Mouse (Mus musculus): ENCODE measurements at regions not wholly inside any gene's neighbourhood (a gene's known extent, or its start where the extent isn't known, plus 50 kb on each side); places are given as distances from the start of the nearest gene placed in this dataset.

DNA sequence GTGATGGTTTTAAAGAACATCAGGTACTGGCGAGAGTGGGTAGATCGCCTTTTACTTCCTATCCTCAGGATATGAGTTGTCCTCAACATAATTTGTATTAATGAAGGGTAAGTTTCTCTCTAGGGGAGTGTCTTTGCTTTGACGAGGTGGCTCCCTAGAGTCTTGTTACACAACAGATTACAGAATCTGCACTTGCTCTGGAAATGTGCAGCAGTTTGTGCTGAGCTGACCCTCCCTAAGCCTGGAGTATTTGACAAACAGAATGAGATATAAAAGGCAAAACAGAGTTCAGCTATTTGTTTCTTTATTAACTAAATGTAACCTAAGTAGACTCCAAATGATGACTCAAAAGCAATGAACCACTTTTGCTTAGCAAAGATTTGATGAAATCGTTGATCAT, 136.8 kb upstream of the Mocs2 start:
- no peaks in the 10 kb centered on the region for H3K9me3 ChIP-seq (replicated peaks)
- no peak for ATAC-seq
- 81% methylated on average over 4 of the region's 4 CpGs for WGBS

DNA sequence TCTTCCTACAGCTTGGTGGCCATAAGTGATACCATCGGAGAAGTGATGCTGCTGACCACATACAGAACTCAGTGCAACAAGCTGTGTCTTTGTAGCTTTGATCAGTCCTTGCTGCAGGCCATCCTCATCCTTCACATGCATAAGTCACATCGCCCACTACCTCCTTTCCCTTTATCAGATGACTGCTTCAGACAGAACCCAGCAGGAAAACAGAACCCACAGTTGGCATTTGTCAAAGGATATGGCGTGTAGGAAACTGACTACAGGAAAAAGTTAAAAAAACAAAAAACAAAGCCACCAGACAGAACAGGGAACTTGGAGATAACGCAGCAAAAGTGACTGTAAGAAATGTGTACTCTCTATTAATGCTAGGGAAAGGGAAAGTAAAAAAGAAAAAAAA, 136.1 kb upstream of the Mocs2 start:
- H3K4me2 ChIP-seq = no peak overlapping the region
- no peak overlapping the region for H3K9ac ChIP-seq
- no peaks in the 10 kb centered on the region for H3K9me3 ChIP-seq (replicated peaks)
- H3K4me1 ChIP-seq = no peaks in the 10 kb centered on the region
- no peak overlapping the region for H3K4me3 ChIP-seq
- H3K27ac ChIP-seq = no peak overlapping the region
- ATAC-seq = no peak
- H3K36me3 ChIP-seq (ENCODE audit: poor library complexity, severe bottlenecking) = no peaks in the 10 kb centered on the region
- H3K27me3 ChIP-seq = no peaks in the 10 kb centered on the region
- 88% methylated on average over 4 of the region's 4 CpGs for WGBS

More for the DNA sequence above, 136.8 kb upstream of the Mocs2 start:
- Histone ChIP-seq H3K9ac (no peak overlapping the region), H3K4me3 (no peak overlapping the region), H3K4me2 (no peak overlapping the region), H3K36me3 (ENCODE audit: poor library complexity, severe bottlenecking) (no peaks in the 10 kb centered on the region), H3K4me1 (no peaks in the 10 kb centered on the region), H3K27ac (no peak overlapping the region), H3K27me3 (no peaks in the 10 kb centered on the region)

GRCm38 (mm10) chr13:114682891-114683290, 135.1 kb upstream of the Mocs2 start:
- Histone ChIP-seq H3K27me3 (no peaks in the 10 kb centered on the region), H3K4me3 (no peak overlapping the region), H3K9ac (no peak overlapping the region), H3K4me2 (no peak overlapping the region), H3K36me3 (ENCODE audit: poor library complexity, severe bottlenecking) (no peaks in the 10 kb centered on the region), H3K9me3 (replicated peaks) (no peaks in the 10 kb centered on the region), H3K4me1 (no peaks in the 10 kb centered on the region), H3K27ac (no peak overlapping the region)
- no peak for ATAC-seq
- 98% methylated on average over 5 of the region's 5 CpGs for WGBS

DNA sequence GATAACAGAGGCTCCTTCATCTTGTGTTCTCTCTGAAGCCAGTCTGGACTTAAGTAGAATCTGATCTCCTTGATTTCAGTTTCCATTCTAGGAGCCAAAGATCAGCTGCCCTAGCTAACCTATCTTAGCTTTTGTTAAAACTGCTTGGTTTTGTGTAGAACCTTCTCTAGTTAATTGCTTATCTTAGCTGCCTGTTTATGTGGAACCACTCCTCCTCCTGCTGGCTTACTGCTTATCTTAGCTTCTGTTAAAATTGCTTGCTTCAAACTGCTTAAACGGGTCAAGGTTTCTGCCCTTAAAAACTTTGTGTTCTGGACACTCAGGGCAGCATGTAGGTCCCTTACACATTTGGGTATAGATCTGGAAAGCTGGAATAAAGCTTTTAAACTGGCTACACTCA, 133.7 kb upstream of the Mocs2 start:
- H3K4me2 ChIP-seq = no peak overlapping the region
- H3K9ac ChIP-seq = no peak overlapping the region
- H3K27ac ChIP-seq = no peak overlapping the region
- H3K9me3 ChIP-seq (replicated peaks) = no peaks in the 10 kb centered on the region
- no peaks in the 10 kb centered on the region for H3K4me1 ChIP-seq
- H3K27me3 ChIP-seq = no peaks in the 10 kb centered on the region
- no peak overlapping the region for H3K4me3 ChIP-seq
- ATAC-seq = no peak
- WGBS = 93% methylated on average over 1 of the region's 1 CpGs
- no peaks in the 10 kb centered on the region for H3K36me3 ChIP-seq (ENCODE audit: poor library complexity, severe bottlenecking)

DNA sequence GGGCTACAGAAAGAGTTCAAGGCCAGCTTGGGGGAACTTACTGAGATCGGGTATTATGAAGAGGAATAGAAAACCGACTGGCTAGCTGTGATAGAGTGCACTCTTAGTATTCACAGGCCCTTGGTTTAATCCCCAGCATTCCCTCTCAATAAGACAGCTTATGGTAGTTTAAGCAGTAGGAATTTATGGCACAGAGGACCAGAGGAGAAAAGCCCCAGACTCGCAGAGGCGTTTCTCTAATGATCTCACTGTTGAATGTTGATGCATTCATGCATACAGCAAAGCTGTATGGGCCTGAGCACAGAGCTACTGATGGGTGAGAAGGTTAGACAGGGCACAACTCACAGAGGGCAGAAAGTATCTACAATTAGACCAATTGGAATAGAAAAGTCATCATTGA, 132.7 kb upstream of the Mocs2 start:
- no peak overlapping the region for H3K27ac ChIP-seq
- H3K4me3 ChIP-seq = no peak overlapping the region
- WGBS = 35% methylated on average over 4 of the region's 4 CpGs
- H3K27me3 ChIP-seq = no peaks in the 10 kb centered on the region
- H3K36me3 ChIP-seq (ENCODE audit: poor library complexity, severe bottlenecking) = no peaks in the 10 kb centered on the region
- no peaks in the 10 kb centered on the region for H3K9me3 ChIP-seq (replicated peaks)
- no peak for ATAC-seq
- no peak overlapping the region for H3K4me2 ChIP-seq
- H3K9ac ChIP-seq = no peak overlapping the region
- H3K4me1 ChIP-seq = no peaks in the 10 kb centered on the region

- 73% methylated on average over 2 of the region's 2 CpGs for WGBS
- Histone ChIP-seq H3K36me3 (ENCODE audit: poor library complexity, severe bottlenecking) (no peaks in the 10 kb centered on the region), H3K27ac (no peak overlapping the region), H3K4me3 (no peak overlapping the region), H3K4me2 (no peak overlapping the region), H3K9me3 (replicated peaks) (no peaks in the 10 kb centered on the region), H3K4me1 (no peaks in the 10 kb centered on the region), H3K27me3 (no peaks in the 10 kb centered on the region), H3K9ac (no peak overlapping the region)
- no peak for ATAC-seq
Observed at GRCm38 (mm10) chr13:114712601-114713000, 105.4 kb upstream of the Mocs2 start.

- H3K4me1 ChIP-seq = no peaks in the 10 kb centered on the region
- H3K4me2 ChIP-seq = no peak overlapping the region
- H3K9me3 ChIP-seq (replicated peaks) = no peaks in the 10 kb centered on the region
- no peaks in the 10 kb centered on the region for H3K36me3 ChIP-seq (ENCODE audit: poor library complexity, severe bottlenecking)
- no peaks in the 10 kb centered on the region for H3K27me3 ChIP-seq
- H3K9ac ChIP-seq = no peak overlapping the region
- H3K27ac ChIP-seq = no peak overlapping the region
- WGBS = 60% methylated on average over 4 of the region's 4 CpGs
- no peak for ATAC-seq
- no peak overlapping the region for H3K4me3 ChIP-seq
Observed at GRCm38 (mm10) chr13:114719771-114720170, 98.3 kb upstream of the Mocs2 start.

GRCm38 (mm10) chr13:114726828-114727227, 91.2 kb upstream of the Mocs2 start:
- 83% methylated on average over 4 of the region's 4 CpGs for WGBS
- H3K27me3 ChIP-seq = no peaks in the 10 kb centered on the region
- ATAC-seq = no peak
- H3K36me3 ChIP-seq (ENCODE audit: poor library complexity, severe bottlenecking) = no peaks in the 10 kb centered on the region
- no peak overlapping the region for H3K4me2 ChIP-seq
- no peaks in the 10 kb centered on the region for H3K4me1 ChIP-seq
- no peaks in the 10 kb centered on the region for H3K9me3 ChIP-seq (replicated peaks)
- no peak overlapping the region for H3K4me3 ChIP-seq
- no peak overlapping the region for H3K27ac ChIP-seq
- H3K9ac ChIP-seq = no peak overlapping the region

DNA sequence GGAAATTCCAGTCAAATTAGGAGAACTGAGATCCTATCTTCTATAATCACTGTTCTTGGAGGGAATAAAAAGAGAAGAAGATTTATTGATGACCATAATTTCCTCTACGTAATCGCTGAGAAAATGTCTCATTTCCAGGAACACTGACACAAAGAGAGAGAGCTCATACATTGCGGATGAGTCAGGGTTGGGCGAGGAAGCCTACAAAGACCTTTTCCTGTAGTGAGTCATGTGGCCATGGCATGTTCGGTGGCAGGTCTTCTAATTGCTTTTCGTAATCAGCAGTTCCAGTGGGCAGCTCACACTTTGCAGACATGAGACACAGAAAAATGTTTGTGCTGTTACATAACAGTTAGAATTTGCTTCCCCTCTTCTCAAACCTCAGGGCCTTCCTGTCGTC, 83.0 kb upstream of the Mocs2 start:
- no peak overlapping the region for H3K27ac ChIP-seq
- H3K27me3 ChIP-seq = no peaks in the 10 kb centered on the region
- H3K9me3 ChIP-seq (replicated peaks) = no peaks in the 10 kb centered on the region
- no peak overlapping the region for H3K4me2 ChIP-seq
- H3K4me3 ChIP-seq = no peak overlapping the region
- 91% methylated on average over 7 of the region's 7 CpGs for WGBS
- no peak for ATAC-seq
- H3K36me3 ChIP-seq (ENCODE audit: poor library complexity, severe bottlenecking) = no peaks in the 10 kb centered on the region
- no peaks in the 10 kb centered on the region for H3K4me1 ChIP-seq
- H3K9ac ChIP-seq = no peak overlapping the region

- no peak for ATAC-seq
- H3K9ac ChIP-seq = no peak overlapping the region
- H3K9me3 ChIP-seq (replicated peaks) = no peaks in the 10 kb centered on the region
- no peak overlapping the region for H3K27ac ChIP-seq
- H3K4me3 ChIP-seq = no peak overlapping the region
- no peaks in the 10 kb centered on the region for H3K4me1 ChIP-seq
- no peak overlapping the region for H3K4me2 ChIP-seq
- WGBS = 92% methylated on average over 4 of the region's 4 CpGs
- no peaks in the 10 kb centered on the region for H3K36me3 ChIP-seq (ENCODE audit: poor library complexity, severe bottlenecking)
- no peaks in the 10 kb centered on the region for H3K27me3 ChIP-seq
Observed at GRCm38 (mm10) chr13:114736066-114736465, 82.0 kb upstream of the Mocs2 start.

DNA sequence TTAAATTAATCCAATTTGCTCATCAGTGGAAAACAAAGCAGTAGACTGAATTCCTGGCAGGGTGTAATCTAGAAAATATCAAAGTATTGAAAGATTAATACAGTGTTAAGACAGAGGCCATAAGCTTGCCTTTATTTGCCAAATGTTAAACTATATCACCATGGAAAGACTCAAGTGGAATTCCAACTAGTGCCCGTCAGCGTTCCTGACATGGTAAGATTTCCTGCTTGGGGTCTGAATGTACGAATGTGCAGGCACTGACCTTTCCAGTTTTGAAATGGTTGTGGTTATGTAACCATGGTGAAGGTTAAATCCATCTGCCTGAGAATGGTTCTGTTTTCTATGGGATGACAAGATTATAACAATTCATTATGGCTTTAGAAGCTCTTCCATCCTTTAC, 75.5 kb upstream of the Mocs2 start:
- Histone ChIP-seq H3K36me3 (ENCODE audit: poor library complexity, severe bottlenecking) (no peaks in the 10 kb centered on the region), H3K27ac (no peak overlapping the region), H3K9ac (no peak overlapping the region), H3K27me3 (no peaks in the 10 kb centered on the region), H3K4me1 (no peaks in the 10 kb centered on the region), H3K9me3 (replicated peaks) (no peaks in the 10 kb centered on the region), H3K4me2 (no peak overlapping the region), H3K4me3 (no peak overlapping the region)
- ATAC-seq = no peak
- 55% methylated on average over 3 of the region's 3 CpGs for WGBS

DNA sequence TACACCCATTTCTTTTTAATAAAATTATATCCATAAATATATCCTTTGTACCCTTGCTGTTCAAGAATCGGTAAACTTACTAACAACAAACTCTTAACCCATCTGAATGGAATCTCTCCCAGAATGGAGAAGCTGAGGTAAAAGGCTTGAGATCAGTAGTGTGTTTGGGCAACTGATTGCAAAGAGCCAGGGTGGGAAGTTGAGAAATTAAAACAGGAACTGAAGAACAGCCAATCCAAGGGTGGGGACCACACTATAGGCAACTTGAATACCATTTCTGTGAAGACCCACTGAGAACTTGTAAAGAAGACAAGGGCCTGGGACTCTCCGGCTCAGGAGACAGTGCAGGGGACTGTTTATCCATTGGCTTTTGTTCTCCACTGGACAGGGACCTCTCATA, 72.2 kb upstream of the Mocs2 start:
- no peaks in the 10 kb centered on the region for H3K9me3 ChIP-seq (replicated peaks)
- H3K9ac ChIP-seq = no peak overlapping the region
- ATAC-seq = no peak
- no peak overlapping the region for H3K4me3 ChIP-seq
- WGBS = 83% methylated on average over 2 of the region's 2 CpGs
- no peaks in the 10 kb centered on the region for H3K4me1 ChIP-seq
- no peak overlapping the region for H3K4me2 ChIP-seq
- no peak overlapping the region for H3K27ac ChIP-seq
- H3K36me3 ChIP-seq (ENCODE audit: poor library complexity, severe bottlenecking) = no peaks in the 10 kb centered on the region
- H3K27me3 ChIP-seq = no peaks in the 10 kb centered on the region

DNA sequence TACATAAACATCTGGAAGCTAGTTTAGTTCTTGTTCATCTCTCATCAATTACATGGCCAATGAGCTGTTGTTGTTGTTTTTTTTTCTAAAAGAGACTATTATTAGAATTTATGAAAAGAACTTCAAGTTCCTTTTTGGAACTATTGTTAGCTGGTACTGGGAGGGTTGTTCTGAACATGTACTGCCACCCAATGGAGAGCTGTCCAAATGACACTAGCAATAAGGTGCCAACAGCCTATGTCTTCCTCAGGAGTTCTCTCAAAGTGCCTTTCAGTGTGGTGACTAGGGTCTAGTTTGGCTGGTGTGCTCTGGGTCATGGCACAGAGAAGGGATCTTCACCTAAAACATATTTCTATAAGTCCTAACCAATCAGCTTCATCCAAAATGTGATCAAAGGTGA, 60.6 kb upstream of the Mocs2 start:
- H3K4me1 ChIP-seq = no peaks in the 10 kb centered on the region
- H3K9me3 ChIP-seq (replicated peaks) = no peaks in the 10 kb centered on the region
- H3K27ac ChIP-seq = no peak overlapping the region
- H3K27me3 ChIP-seq = no peaks in the 10 kb centered on the region
- H3K4me3 ChIP-seq = no peak overlapping the region
- H3K36me3 ChIP-seq (ENCODE audit: poor library complexity, severe bottlenecking) = no peaks in the 10 kb centered on the region
- H3K4me2 ChIP-seq = no peak overlapping the region
- no peak for ATAC-seq
- no peak overlapping the region for H3K9ac ChIP-seq

GRCm38 (mm10) chr13:114759886-114760285, 58.1 kb upstream of the Mocs2 start:
- WGBS = 75% methylated on average over 1 of the region's 1 CpGs
- Histone ChIP-seq H3K9ac (no peak overlapping the region), H3K4me1 (no peaks in the 10 kb centered on the region), H3K4me3 (no peak overlapping the region), H3K36me3 (ENCODE audit: poor library complexity, severe bottlenecking) (no peaks in the 10 kb centered on the region), H3K9me3 (replicated peaks) (no peaks in the 10 kb centered on the region), H3K27me3 (no peaks in the 10 kb centered on the region), H3K4me2 (no peak overlapping the region), H3K27ac (no peak overlapping the region)
- ATAC-seq = no peak
